Mouse (Mus musculus) heart, embryonic 11.5 days (tissue): ENCODE data around the gene Dysf. TPM values are rescaled to one million over a fixed set of nuclear protein-coding genes. Genes with fewer than 3 reads are reported as not detected.
A peak's percentile ranks its signal among the peaks of the same experiment; 100 is the strongest.

ENCODE experiments used
- ATAC-seq: fragments of 200-750 bp; cut with Nextera tagmentation; replicated peaks from 2 replicates; pipeline ENCODE4 v1.8.0; 2017; ENCODE audit warnings: moderate library complexity; ENCODE audit not compliant: insufficient number of reproducible peaks, low FRiP score, low TSS enrichment
- H3K27ac ChIP-seq: fragments of 300-500 bp; sonication (generic); 2 replicates; pipeline ENCODE4 v1.5.1; 2014; ENCODE audit warnings: mild to moderate bottlenecking, low read depth, low read length
- H3K27me3 ChIP-seq: fragments of 300-500 bp; sonication (generic); 2 replicates; pipeline ENCODE4 v1.6.1; 2014; ENCODE audit warnings: mild to moderate bottlenecking, low read length, mixed read lengths; ENCODE audit not compliant: control insufficient read depth, insufficient read depth
- H3K36me3 ChIP-seq: fragments of 300-500 bp; sonication (generic); 2 replicates; pipeline ENCODE4 v1.6.1; 2014; ENCODE audit warnings: mild to moderate bottlenecking, low read length, moderate library complexity, mixed read lengths; ENCODE audit not compliant: control insufficient read depth, insufficient read depth
- H3K4me1 ChIP-seq: fragments of 300-500 bp; sonication (generic); 2 replicates; pipeline ENCODE4 v1.6.1; 2014; ENCODE audit warnings: low read length; ENCODE audit not compliant: control insufficient read depth, insufficient read depth
- H3K4me2 ChIP-seq: fragments of 300-500 bp; sonication (generic); 2 replicates; pipeline ENCODE4 v1.6.1; 2014; ENCODE audit warnings: mild to moderate bottlenecking, moderate library complexity
- H3K4me3 ChIP-seq: fragments of 300-500 bp; sonication (generic); 2 replicates; pipeline ENCODE4 v1.5.1; 2014; ENCODE audit warnings: low read depth, low read length
- H3K9ac ChIP-seq: fragments of 300-500 bp; sonication (generic); 2 replicates; pipeline ENCODE4 v1.6.1; 2014; ENCODE audit warnings: mild to moderate bottlenecking, low read depth, low read length, moderate library complexity
- H3K9me3 ChIP-seq: fragments of 300-500 bp; sonication (generic); replicated peaks from 2 replicates; pipeline ENCODE4 v1.6.1; 2016; ENCODE audit warnings: low read length; ENCODE audit not compliant: control insufficient read depth
- WGBS: fragments of 180-500 bp; shearing (Covaris S2); extraction: QIAGEN DNeasy Blood & Tissue Kit; methylation state at CpG from one replicate; pipeline ENCODE4 v1.1.7; 2014; ENCODE audit not compliant: insufficient replicate concordance; 5-methylcytosine and 5-hydroxymethylcytosine counted together
- polyA plus RNA-seq: library from polyadenylated mRNA; unstranded; fragments of >200 nt; fragmentation: Nextera tagmentation; extraction: Ambion mirVana; gene quantifications from 2 replicates; pipeline ENCODE4 v1.2.1, GENCODE M21; 2014

Dysf gene
- polyA plus RNA-seq, 1 experiment from 2014 or later, result 11.6 TPM

GRCm38 (mm10) chr6:84209736-84210434, 201.5 kb downstream of the Dysf start:
- Histone ChIP-seq H3K27me3 (no peaks in the 10 kb centered on the region), H3K4me2 (no peak overlapping the region), H3K9me3 (no peaks in the 10 kb centered on the region), H3K9ac (no peak overlapping the region), H3K4me1 (no peaks in the 10 kb centered on the region), H3K27ac (no peak overlapping the region), H3K4me3 (no peak overlapping the region), H3K36me3 (peaks cover 3% of the 10 kb centered on the region; the same call in 1 of the 2 replicates)
- no peak for ATAC-seq
- 80% methylated on average over 13 of the region's 13 CpGs for WGBS

- ATAC-seq, result no peak
- no peaks in the 10 kb centered on the region for H3K9me3 ChIP-seq
- no peak overlapping the region for H3K4me2 ChIP-seq
- H3K27me3 ChIP-seq, result no peaks in the 10 kb centered on the region
- H3K9ac ChIP-seq, result no peak overlapping the region
- peaks cover 3% of the 10 kb centered on the region; the same call in 1 of the 2 replicates for H3K36me3 ChIP-seq
- H3K4me3 ChIP-seq, result no peak overlapping the region
- WGBS, result 52% methylated on average over 7 of the region's 7 CpGs
- no peak overlapping the region for H3K27ac ChIP-seq
- no peaks in the 10 kb centered on the region for H3K4me1 ChIP-seq
Observed at GRCm38 (mm10) chr6:84211473-84211872, 203.1 kb downstream of the Dysf start.

GRCm38 (mm10) chr6:84213101-84213500, 204.7 kb downstream of the Dysf start:
- no peaks in the 10 kb centered on the region for H3K9me3 ChIP-seq
- H3K36me3 ChIP-seq, result no peaks in the 10 kb centered on the region
- H3K9ac ChIP-seq, result no peak overlapping the region
- WGBS, result 55% methylated on average over 3 of the region's 3 CpGs
- no peak overlapping the region for H3K27ac ChIP-seq
- H3K4me2 ChIP-seq, result no peak overlapping the region
- no peak for ATAC-seq
- H3K4me3 ChIP-seq, result no peak overlapping the region
- H3K27me3 ChIP-seq, result no peaks in the 10 kb centered on the region
- no peaks in the 10 kb centered on the region for H3K4me1 ChIP-seq

- no peaks in the 10 kb centered on the region for H3K27me3 ChIP-seq
- H3K9ac ChIP-seq, result no peak overlapping the region
- H3K4me2 ChIP-seq, result no peak overlapping the region
- H3K4me1 ChIP-seq, result peaks cover 6% of the 10 kb centered on the region; the same call in 1 of the 2 replicates
- H3K27ac ChIP-seq, result no peak overlapping the region
- WGBS, result 38% methylated on average over 1 of the region's 1 CpGs
- no peak for ATAC-seq
- no peak overlapping the region for H3K4me3 ChIP-seq
- no peaks in the 10 kb centered on the region for H3K9me3 ChIP-seq
- H3K36me3 ChIP-seq, result no peaks in the 10 kb centered on the region
Observed at GRCm38 (mm10) chr6:84217216-84217933, 209.0 kb downstream of the Dysf start.

- H3K9me3 ChIP-seq, result no peaks in the 10 kb centered on the region
- WGBS, result 70% methylated on average over 11 of the region's 11 CpGs
- no peak overlapping the region for H3K27ac ChIP-seq
- no peaks in the 10 kb centered on the region for H3K27me3 ChIP-seq
- no peak for ATAC-seq
- H3K36me3 ChIP-seq, result no peaks in the 10 kb centered on the region
- H3K4me3 ChIP-seq, result no peak overlapping the region
- H3K9ac ChIP-seq, result no peak overlapping the region
- peaks cover 6% of the 10 kb centered on the region; the same call in 1 of the 2 replicates for H3K4me1 ChIP-seq
- no peak overlapping the region for H3K4me2 ChIP-seq
Observed at GRCm38 (mm10) chr6:84219119-84219518, 210.7 kb downstream of the Dysf start.

- 29% methylated on average over 4 of the region's 4 CpGs for WGBS
Observed at GRCm38 (mm10) chr6:84224861-84225260, 216.5 kb downstream of the Dysf start.

GRCm38 (mm10) chr6:84225587-84225986, 217.2 kb downstream of the Dysf start:
- Histone ChIP-seq H3K4me1 (peaks cover 41% of the 10 kb centered on the region), H3K9me3 (no peaks in the 10 kb centered on the region), H3K9ac (no peak overlapping the region), H3K4me2 (no peak overlapping the region), H3K27me3 (0 out of 2 replicates have a peak, but pooled peaks cover 6% of the 10 kb centered on the region), H3K27ac (0 out of 2 replicates have a peak overlapping the region, but pooled peaks have one; percentile 41), H3K36me3 (no peaks in the 10 kb centered on the region), H3K4me3 (no peak overlapping the region)
- WGBS, result 41% methylated on average over 6 of the region's 6 CpGs
- ATAC-seq, result peak; percentile 28; the same call in 1 of the 2 replicates

More at GRCm38 (mm10) chr6:84224861-84225260, 216.5 kb downstream of the Dysf start:
- H3K36me3 ChIP-seq, result no peaks in the 10 kb centered on the region
- H3K9me3 ChIP-seq, result no peaks in the 10 kb centered on the region
- H3K27me3 ChIP-seq, result 0 out of 2 replicates have a peak, but pooled peaks cover 5% of the 10 kb centered on the region
- no peak overlapping the region for H3K4me2 ChIP-seq
- no peak overlapping the region for H3K4me3 ChIP-seq
- ATAC-seq, result no peak
- H3K27ac ChIP-seq, result no peak overlapping the region
- H3K9ac ChIP-seq, result no peak overlapping the region
- peaks cover 38% of the 10 kb centered on the region for H3K4me1 ChIP-seq

GRCm38 (mm10) chr6:84228196-84228595, 219.8 kb downstream of the Dysf start:
- Histone ChIP-seq H3K9ac (no peak overlapping the region), H3K27me3 (peaks cover 8% of the 10 kb centered on the region; the same call in 1 of the 2 replicates), H3K9me3 (no peaks in the 10 kb centered on the region), H3K4me3 (no peak overlapping the region), H3K36me3 (no peaks in the 10 kb centered on the region), H3K4me2 (no peak overlapping the region), H3K4me1 (peaks cover 52% of the 10 kb centered on the region), H3K27ac (no peak overlapping the region)
- no peak for ATAC-seq
- 61% methylated on average over 4 of the region's 4 CpGs for whole genome bisulfite sequencing
